Mouse (Mus musculus): ENCODE results near the gene Gpr87. TPM values are rescaled to one million over a fixed set of nuclear protein-coding genes. Genes with fewer than 3 reads are reported as not detected.

The Gpr87 gene
- polyA plus RNA-seq, 1 experiment from 2014 or later, result 46.9 TPM

DNA sequence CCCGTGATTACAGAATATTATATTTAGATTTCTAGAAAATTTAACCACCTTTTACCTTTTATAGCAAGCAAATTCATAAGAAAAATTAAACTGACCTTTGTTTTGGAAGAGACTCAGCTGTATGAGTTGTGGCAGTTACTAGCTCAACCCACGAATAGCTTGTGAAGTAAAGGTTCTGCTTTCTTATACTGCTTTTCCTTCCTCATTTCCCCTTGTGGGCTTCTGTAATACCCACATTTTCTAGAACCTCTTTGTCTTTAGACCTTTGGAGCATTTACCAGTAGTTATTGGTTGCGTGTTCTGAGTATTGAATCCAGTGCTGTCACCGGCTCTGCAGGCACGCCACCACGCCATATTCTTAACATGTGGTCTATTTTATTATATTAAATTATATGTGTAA is 15.8 kb upstream of the Gpr87 start, which contains the start of gene P2ry13:
Gene P2ry13, minus strand, starts transcription at position 156 of the 400 bp plus-strand sequence.
- no peak within 1 kb of the TSS for H3K9ac ChIP-seq (ENCODE audit: low read length)
- 88% methylated on average over 6 of the region's 6 CpGs for WGBS
- ATAC-seq (ENCODE audit: low FRiP score, low TSS enrichment) (no peak), DNase-seq (ENCODE audit: low spot score) (no peak)
- H3K4me3 ChIP-seq (ENCODE audit: low read depth, low read length), result no peak within 1 kb of the TSS
- H3K36me3 ChIP-seq (ENCODE audit: control insufficient read depth, insufficient read depth, low read length), result no peaks in the 10 kb centered on the region
- H3K4me1 ChIP-seq (replicated peaks; ENCODE audit: control insufficient read depth, insufficient read depth), result no peaks in the 10 kb centered on the region
- no peaks in the 10 kb centered on the region for H3K9me3 ChIP-seq (ENCODE audit: control insufficient read depth, low read length)
- H3K4me2 ChIP-seq (replicated peaks; ENCODE audit: low read depth), result no peak within 1 kb of the TSS
- no peak within 1 kb of the TSS for H3K27ac ChIP-seq (replicated peaks)
- H3K27me3 ChIP-seq (ENCODE audit: control insufficient read depth, insufficient read depth, low read length), result no peaks in the 10 kb centered on the region
- TF ChIP-seq CTCF (IDR thresholded peaks at IDR 0.05; ENCODE audit: low read depth) (no peak), EP300 (optimal IDR thresholded peaks at IDR 0.05) (no peak)

DNA sequence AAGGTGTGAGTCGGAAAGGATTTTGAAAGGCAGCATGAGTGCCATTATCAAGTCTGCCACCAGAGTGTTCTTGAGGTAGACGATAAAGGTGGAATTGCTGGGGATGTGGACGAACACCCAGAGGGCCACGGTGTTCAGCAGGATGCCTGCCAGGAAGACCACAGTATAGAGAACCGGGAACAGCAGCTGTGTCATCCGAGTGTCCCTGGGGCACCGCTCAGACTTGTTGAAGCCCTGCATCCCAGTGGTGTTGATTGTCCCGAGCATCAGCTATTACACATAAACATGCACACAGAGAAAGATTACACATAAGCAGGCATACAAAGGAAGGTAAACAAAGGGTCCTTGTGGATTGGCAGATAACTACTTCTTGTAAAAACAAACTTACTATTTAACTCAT is 15.2 kb upstream of the Gpr87 start:
- ATAC-seq (ENCODE audit: low FRiP score, low TSS enrichment), result no peak
- Histone ChIP-seq H3K4me2 (replicated peaks; ENCODE audit: low read depth) (no peak overlapping the region), H3K27me3 (ENCODE audit: control insufficient read depth, insufficient read depth, low read length) (no peaks in the 10 kb centered on the region), H3K9ac (ENCODE audit: low read length) (no peak overlapping the region), H3K27ac (replicated peaks) (no peak overlapping the region), H3K9me3 (ENCODE audit: control insufficient read depth, low read length) (no peaks in the 10 kb centered on the region), H3K36me3 (ENCODE audit: control insufficient read depth, insufficient read depth, low read length) (no peaks in the 10 kb centered on the region), H3K4me3 (ENCODE audit: low read depth, low read length) (no peak overlapping the region), H3K4me1 (replicated peaks; ENCODE audit: control insufficient read depth, insufficient read depth) (no peaks in the 10 kb centered on the region)
- WGBS, result 65% methylated on average over 8 of the region's 8 CpGs
- no peak for DNase-seq (ENCODE audit: low spot score)
- no peak for TF ChIP-seq EP300 (optimal IDR thresholded peaks at IDR 0.05)
- no peak for TF ChIP-seq CTCF (IDR thresholded peaks at IDR 0.05; ENCODE audit: low read depth)

DNA sequence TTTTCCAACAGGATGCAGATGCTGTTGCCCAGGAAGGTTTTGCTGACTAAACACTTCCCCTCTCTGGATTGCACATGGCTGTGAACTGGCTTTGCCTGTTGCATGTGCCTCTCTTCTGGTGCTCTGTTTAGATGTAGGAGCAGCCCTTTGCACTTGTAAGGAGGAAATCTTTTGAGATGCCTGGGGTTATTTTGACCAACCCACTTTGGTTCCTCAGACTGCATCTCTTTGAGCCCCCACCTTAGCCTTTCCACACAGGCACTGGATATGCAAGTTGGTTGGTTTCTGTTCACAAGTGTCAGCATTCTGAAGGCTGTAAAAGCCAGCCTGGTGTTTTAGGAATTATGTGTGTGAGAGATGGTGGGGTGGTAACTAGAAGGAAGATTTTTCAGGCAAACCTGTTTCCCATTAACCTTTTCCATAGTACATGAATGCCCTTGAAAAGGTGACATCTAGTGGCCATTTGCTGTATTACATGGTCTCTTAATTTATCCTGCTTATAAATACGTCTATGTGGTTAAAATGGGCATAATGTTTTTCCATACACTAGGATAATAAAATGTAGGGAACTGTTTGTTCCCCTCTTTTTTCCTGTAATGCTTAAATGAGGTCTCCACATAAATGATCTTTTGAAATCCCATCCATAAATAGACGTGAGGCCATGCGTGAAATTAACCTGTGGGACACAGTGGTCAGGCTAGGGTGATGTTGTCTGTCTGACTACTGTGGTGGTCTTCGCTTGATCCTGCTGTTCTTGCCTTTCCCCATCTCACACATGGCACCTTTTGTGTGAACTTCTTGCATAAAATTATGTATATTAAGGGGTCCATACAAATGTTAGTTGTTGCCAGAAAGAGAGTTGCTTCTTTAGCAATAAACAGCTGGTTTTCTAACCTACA is 14.0 kb upstream of the Gpr87 start:
- TF ChIP-seq CTCF (IDR thresholded peaks at IDR 0.05; ENCODE audit: low read depth), result peak; percentile 93
- no peak for TF ChIP-seq EP300 (optimal IDR thresholded peaks at IDR 0.05)
- no peak for ATAC-seq (ENCODE audit: low FRiP score, low TSS enrichment)
- Histone ChIP-seq H3K27ac (replicated peaks) (no peak overlapping the region), H3K27me3 (ENCODE audit: control insufficient read depth, insufficient read depth, low read length) (no peaks in the 10 kb centered on the region), H3K4me1 (replicated peaks; ENCODE audit: control insufficient read depth, insufficient read depth) (no peaks in the 10 kb centered on the region), H3K4me2 (replicated peaks; ENCODE audit: low read depth) (no peak overlapping the region), H3K36me3 (ENCODE audit: control insufficient read depth, insufficient read depth, low read length) (no peaks in the 10 kb centered on the region), H3K4me3 (ENCODE audit: low read depth, low read length) (no peak overlapping the region), H3K9ac (ENCODE audit: low read length) (no peak overlapping the region), H3K9me3 (ENCODE audit: control insufficient read depth, low read length) (no peaks in the 10 kb centered on the region)
- WGBS, result 62% methylated on average over 4 of the region's 4 CpGs
- DNase-seq (ENCODE audit: low spot score), result no peak

DNA sequence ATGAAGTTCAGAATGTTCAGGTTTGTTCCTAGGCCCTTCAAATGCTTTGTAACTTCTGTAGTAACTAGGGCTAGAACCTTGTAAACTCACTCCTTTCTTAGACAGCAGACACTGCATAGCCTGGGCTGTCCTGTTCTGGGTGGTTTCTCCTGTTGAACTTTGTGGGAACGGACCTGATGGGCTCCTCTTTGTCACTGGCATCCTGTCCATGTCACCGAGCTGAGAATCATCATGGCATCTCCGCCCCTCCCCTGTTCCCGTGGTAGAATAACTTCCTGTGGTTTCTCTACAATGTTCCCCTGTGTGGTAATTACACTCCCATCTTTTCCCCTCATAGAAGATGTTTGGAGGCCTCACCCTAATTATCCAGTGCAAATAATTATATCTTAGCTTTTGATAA is 11.0 kb upstream of the Gpr87 start:
- no peak for ATAC-seq (ENCODE audit: low FRiP score, low TSS enrichment)
- no peak overlapping the region for H3K27ac ChIP-seq (replicated peaks)
- no peak for DNase-seq (ENCODE audit: low spot score)
- no peak overlapping the region for H3K4me2 ChIP-seq (replicated peaks; ENCODE audit: low read depth)
- H3K27me3 ChIP-seq (ENCODE audit: control insufficient read depth, insufficient read depth, low read length), result no peaks in the 10 kb centered on the region
- H3K36me3 ChIP-seq (ENCODE audit: control insufficient read depth, insufficient read depth, low read length), result no peaks in the 10 kb centered on the region
- TF ChIP-seq EP300 (optimal IDR thresholded peaks at IDR 0.05), result no peak
- no peak for TF ChIP-seq CTCF (IDR thresholded peaks at IDR 0.05; ENCODE audit: low read depth)
- H3K4me3 ChIP-seq (ENCODE audit: low read depth, low read length), result no peak overlapping the region
- H3K9ac ChIP-seq (ENCODE audit: low read length), result no peak overlapping the region
- no peaks in the 10 kb centered on the region for H3K4me1 ChIP-seq (replicated peaks; ENCODE audit: control insufficient read depth, insufficient read depth)
- WGBS, result 79% methylated on average over 4 of the region's 4 CpGs
- no peaks in the 10 kb centered on the region for H3K9me3 ChIP-seq (ENCODE audit: control insufficient read depth, low read length)

DNA sequence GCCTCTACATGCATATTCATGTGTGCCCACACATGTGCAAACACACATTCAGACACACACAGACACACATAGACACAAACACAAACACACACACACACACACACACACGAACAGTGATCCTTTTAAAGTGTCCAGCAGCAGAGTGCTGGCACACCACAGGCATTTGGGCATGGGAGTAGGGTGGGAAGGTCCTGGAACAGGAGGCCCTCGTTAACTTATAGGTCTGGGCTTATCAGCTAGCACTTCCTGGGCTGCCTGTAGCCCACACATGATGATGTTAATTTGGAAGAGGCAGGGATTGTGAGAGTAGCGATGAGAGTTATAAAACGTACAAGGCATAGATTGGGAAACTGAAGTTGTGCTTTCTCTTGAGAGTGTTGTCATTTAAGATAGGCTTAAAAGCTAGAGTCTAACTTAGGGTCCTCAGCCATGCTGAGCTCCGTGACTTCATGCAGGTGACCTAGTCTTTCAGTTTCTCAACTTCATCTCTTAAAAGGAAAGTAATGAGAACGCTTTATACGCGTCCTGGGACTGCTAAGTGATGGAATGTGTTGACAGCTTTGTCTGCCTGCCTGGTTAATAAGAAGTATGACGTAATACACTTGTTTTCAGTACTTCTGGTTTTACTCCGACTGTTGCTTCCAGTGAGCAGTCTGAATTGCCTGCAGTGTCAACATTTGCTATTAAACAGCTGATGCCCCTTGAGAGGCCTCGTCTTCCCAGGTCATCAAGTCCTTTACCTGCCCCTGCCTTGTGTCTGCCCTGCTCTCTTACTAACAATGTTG is 10.0 kb upstream of the Gpr87 start:
- DNase-seq (ENCODE audit: low spot score) (no peak), ATAC-seq (ENCODE audit: low FRiP score, low TSS enrichment) (no peak)
- Histone ChIP-seq H3K4me3 (ENCODE audit: low read depth, low read length) (no peak overlapping the region), H3K9me3 (ENCODE audit: control insufficient read depth, low read length) (no peaks in the 10 kb centered on the region), H3K4me2 (replicated peaks; ENCODE audit: low read depth) (no peak overlapping the region), H3K27me3 (ENCODE audit: control insufficient read depth, insufficient read depth, low read length) (no peaks in the 10 kb centered on the region), H3K4me1 (replicated peaks; ENCODE audit: control insufficient read depth, insufficient read depth) (no peaks in the 10 kb centered on the region), H3K36me3 (ENCODE audit: control insufficient read depth, insufficient read depth, low read length) (no peaks in the 10 kb centered on the region), H3K9ac (ENCODE audit: low read length) (no peak overlapping the region), H3K27ac (replicated peaks) (peak overlapping the region; percentile 73; the same call in 1 of the 2 replicates)
- TF ChIP-seq EP300 (optimal IDR thresholded peaks at IDR 0.05), result no peak
- TF ChIP-seq CTCF (IDR thresholded peaks at IDR 0.05; ENCODE audit: low read depth), result no peak
- WGBS, result 50% methylated on average over 11 of the region's 11 CpGs
